Mouse (Mus musculus) adrenal gland, postnatal 10 days (tissue): ENCODE measurements around the gene Usf2. TPM values are rescaled to one million over a fixed set of nuclear protein-coding genes. Genes with fewer than 3 reads are reported as not detected.
"Not testable (repeated sequence)": the region's sequence is repeated elsewhere in the genome, so short reads cannot be mapped to it uniquely, and the experiment has no call there.

Experiments
- DNase-seq: peaks from one replicate; pipeline ENCODE4 v3.0.0; 2021; ENCODE audit warnings: mixed read lengths
- total RNA-seq, 2 experiments: library from RNA; stranded (reverse); gene quantifications; 2 replicates each; pipeline ENCODE4 v1.2.3; 2021

Usf2 gene
- total RNA-seq, 2 experiments from 2014 or later = 105 to 108 TPM

DNA sequence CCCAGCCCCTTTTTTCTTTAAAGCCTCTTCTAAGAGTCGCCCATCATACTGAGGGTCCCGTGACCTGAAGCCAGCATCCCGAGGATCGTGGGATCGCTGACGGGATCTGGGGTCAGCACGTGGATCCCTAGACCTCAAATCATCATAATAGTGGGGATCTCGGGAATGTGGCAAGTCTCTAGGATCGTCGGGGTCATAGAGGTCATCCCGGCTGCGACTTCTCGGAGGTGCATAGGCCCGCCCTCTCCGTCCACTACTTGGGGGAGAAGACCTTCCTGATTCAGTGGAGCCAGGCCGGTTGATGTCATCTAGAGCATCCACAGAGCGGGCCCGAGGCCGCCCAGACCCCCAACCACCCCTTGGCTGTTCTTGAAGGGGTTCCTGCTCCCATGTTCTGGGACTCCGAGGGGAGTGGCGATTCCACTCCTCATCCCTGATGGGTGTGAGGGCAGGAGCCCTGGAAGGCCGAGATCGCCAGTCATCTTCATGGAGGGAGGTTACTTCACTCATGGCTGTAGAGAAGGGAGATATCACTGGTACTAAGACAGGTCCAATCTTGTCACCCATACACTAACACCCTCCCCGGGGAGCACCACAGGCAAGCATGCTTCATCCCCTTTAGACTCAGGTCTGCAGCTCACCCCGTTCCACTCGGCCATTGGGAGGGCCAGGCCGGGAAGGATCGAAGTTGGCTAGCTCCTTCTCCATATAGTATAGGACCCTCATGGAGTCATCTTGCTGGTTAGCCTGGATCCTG, 1.7 kb upstream of the Usf2 start:
- no peak for DNase-seq

DNA sequence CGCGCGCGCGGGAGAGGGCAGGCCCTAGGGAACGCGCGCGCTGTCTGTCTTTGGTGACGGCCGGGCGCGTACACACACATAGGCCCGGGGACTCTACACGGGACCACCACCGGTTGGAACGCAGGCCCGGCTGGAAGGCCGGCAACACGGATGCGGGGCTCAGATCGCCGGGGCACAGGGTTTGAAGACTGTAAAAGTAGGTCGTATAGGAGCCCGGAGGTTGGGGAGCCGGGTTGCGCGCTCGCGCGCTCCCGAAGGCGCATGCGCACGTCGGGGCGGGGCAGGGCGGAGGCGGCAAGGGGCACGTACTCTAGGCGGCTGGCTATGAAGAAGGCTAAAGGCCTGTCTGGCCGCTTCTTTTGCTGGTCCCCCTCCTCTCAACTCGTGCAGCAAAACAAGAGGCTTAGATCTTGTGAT, 772 bp upstream of the Usf2 start:
- peak; percentile 96 for DNase-seq

DNA sequence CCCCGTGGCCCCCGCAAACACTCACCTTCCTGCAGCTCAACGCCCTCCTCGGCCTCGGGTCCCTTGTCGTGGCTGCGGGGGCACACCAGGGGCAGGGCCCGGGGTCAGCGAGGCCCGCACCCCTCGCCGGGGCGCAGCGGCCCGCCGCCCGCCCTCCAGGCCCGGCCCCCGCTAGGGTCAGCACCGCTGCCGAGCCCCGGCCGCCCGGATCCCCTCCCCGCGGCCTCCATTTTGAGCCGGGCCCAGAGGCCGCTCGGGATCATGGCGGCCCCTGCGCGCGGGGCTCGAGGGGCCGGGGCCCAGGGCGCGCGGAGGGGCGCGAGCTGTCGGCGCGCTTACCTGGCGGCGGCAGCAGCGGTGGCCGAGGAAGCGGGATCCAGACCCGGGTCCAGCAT, 249 bp downstream of the Usf2 start:
- peak; percentile 60 for DNase-seq

DNA sequence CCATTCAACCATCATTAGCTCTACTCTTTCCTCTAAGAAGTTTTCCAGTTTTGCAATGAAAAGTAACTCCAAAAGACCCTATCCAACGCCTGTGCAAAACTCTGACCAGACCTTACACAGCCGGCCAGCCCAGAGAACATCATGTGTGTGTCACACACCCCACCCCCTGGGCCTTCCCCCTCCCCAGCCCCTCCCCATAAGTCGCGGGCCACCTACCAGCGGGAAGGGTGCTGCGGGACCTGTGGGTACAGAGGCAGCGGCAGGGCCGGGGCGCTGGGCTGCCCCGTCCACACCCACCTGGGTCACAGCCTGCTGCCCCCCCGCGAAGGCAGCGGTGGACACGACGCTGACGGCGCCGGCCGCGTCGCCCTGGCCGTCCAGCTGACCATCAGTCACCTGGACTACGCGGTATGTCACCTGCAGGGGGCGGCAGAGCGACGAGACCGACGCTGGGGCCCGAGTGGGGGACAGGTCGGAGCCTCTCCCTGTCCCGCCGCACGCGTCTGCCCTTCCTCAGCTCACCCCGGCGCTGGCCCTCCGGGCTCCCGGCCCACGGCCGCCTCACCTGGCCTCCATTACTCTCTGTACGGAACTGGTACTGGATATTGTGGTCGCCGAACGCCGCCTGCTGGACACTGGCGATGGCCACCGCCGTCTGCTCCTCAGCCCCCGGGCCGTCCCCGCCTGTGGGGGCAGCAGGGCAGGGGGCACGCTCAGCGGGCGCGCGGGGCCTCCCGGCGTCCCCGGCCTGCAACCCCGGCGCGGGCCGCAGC, 833 bp downstream of the Usf2 start:
- peak; percentile 95 for DNase-seq

DNA sequence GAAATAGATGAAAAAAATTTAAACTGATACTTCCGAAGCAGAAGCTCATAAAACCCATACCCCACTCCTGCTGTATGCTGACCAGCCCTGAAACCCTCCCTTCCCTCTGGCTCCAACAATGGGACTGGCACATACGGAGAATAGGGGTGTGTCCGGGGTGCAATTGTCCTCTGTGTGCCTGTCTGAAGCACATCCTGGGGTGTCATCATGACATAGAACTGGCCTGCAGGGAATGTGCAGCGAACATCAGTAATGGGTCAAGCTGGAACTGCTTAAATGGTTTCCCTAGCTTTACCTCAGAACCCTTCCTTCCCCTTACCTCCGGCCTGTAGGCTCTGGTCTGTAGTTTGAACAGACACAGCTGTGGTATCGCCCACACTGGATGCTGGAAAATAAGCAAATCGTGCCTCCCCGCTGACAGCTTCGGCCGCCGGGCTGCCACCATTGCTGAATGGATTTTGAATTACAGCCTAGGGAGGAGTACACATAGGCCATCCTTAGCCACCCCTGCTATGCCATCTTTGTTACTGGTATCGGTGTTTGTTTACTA, 1.6 kb downstream of the Usf2 start:
- no peak for DNase-seq

DNA sequence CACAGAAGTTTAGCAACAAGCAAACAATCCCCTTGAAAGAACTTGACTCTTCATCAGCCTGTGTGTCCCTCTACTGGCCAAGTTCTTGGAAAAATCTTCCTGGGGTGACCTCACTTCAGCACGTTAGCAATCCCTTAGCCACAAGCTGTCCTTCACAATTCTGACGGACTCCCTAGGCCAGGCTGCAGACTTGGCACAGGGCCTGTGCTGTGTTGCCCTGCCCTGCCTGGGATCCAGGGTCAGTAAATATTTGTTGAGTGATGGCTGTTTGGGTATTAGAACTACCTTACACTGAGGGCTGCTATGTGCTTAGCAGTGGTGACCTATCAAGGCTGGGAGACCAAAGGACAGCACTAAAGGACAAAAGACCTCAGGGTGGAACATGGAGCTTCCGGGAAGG, 2.6 kb downstream of the Usf2 start:
- DNase-seq = peak; percentile 82

DNA sequence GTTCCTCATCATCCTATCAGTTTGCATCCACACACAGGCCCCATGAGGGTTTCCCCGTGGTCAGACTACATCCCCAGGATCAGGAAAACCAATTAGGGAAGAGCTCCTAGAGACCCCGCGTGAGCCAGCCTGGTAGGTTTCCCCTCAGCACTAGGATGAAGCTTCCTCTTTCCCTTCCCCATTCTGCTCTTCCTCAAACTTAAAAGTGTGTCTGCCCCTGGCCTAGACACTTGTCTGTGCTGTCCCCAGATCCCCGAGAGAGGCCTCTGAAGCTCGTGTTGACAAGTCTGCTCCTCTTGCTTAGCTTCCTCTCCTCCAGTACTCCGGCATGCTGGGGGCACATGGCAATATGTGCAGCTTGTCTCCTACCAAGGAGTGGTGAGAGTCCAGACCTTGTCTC, 3.1 kb downstream of the Usf2 start:
- no peak for DNase-seq

DNA sequence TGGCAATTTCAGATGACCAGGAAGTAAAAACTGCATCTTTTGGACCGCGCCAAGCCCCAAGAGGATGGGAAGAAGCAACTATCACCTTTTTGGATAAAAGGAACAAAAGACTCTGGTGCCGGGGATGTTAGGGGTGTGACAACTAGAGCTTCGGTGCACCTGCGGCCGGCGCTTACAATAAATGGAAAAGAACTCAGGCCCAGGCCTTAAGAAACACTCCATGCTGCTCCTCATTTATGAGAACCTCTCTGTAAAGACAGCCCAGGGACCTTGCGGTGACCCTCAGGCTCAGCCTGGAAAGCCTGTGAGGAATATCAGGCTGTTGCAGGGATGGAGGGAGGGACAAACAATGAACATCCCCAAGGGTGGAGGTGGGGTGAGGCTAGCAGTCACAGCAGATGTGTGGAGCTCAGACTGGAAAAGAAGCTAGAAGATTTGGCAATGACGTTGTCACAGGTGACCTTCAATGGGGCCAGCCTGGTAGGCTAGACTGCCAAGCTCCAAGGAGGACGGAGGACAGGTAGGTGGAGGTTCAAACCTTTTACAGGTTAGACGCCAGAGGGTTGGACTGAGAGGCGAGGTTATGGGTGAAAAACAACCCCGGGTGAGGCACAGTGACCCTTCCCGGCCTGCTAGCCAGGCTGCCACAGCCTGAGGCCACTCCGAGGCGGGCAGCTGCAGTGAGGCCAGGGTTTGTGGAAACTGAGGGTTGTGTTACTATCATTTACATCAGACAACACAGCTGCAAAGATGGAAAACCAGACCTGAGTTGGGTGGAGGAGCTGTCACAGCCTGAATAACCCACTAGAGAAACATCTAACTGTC, 4.0 kb downstream of the Usf2 start:
- DNase-seq = peak; percentile 9

DNA sequence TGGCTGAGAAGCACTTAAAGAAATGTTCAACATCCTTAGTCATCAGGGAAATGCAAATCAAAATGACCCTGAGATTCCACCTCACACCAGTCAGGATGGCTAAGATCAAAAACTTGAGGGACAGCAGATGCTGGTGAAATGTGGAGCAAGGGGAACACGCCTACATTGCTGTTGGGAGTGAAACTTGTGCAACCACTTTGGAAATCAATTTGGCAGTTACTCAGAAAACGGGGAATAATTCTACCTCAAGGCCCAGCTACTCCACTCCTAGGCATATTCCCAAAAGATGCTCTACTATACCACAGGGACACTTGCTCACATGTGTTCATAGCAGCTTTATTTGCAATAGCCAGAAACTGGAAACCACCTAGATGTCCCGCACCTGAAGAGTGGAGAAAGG, 6.7 kb downstream of the Usf2 start:
- peak; percentile 41 for DNase-seq

DNA sequence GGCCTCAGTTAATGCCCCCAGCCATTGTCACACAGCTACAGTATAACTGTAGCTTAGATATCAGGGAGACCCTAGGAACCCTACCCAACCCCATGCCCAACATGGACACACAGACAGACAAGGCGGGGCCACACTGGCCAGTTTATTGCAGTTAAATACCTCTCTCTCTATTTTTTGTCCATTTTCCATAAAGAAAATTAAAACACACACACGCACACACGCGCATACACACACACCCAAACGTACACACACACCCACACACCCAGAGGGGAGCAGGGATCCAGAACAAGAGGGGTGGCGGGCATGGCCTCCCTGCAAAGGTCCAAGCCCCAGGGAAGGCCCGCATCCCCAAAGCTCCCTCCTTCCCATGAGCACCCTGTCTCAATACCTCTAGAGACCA, 10.7 kb downstream of the Usf2 start:
- DNase-seq = no peak

DNA sequence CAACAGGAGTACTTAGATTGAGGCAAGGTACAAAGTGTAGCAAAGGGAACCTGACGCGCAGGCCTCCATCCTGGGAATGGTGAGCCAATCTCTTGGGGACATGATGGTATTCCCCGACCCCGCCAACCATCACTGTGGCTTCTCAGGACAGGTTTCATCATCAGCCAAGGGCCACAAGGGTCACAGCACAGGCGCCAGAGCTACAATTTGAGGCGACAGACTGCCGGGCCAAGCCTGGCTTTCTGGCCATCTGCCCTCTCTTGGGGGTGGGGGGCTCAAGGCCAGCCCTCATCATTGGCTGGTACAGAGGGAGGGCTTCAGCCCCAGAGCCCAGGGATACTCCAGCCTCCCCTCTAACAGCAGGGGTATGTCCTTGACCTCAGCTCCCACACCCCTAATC, 11.1 kb downstream of the Usf2 start:
- DNase-seq = not testable (repeated sequence)

DNA sequence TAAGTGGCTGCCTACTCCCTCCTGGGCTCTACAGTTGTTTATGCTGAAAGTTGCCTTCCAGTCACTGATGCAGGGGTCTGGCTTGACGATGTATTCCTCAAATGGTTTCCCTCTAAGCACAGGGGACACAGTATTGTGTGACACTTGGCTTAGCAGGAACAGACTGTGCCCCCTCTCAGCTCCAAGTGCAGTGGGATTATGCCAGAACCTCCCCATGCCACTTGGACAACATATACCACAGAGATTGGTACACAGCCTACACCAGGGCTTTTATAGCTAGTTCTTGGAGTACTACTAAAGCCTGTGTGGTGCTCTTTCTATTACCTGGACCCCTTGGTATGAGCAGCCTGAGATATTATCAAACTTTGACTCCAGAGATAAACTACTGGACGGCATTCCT, 11.9 kb downstream of the Usf2 start:
- not testable (repeated sequence) for DNase-seq

DNA sequence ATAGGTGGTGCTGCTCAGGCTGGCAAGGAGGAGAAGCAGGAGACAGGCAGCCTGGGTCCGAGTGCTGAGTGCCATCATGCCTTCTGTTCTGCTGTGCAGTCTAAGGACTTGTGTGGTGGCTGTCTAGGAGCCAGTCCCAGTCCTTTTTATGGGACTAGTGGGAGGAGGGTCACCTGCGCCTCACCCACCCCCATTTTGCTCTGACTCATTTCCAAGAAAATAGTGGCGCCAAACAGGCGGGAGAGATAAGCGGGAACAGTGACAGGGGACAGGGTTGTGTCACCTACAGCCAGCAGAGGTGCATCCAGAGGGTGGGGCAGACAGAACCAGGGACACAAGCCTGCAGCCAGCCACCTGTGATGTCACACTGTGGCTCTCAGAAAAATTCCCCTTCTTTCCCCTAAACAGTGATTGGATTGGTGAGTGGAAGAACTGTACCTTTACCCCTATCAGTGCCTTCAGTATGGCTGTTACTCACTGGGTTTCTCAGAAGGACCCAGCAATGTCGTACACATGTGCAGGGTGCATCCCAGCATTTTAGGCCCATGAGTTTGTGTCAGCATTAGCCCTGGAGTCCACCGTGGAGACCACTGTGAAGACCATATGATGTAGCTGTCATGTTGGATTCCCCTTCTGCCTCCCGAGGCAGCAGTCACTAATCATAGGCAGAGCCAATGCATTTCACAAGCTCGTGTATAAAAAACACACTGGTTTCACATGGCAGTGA, 12.5 kb downstream of the Usf2 start, which contains the start of gene Hamp:
TSS of gene Hamp (minus strand) at position 124 of the 727 bp plus-strand sequence.
- DNase-seq = no peak

DNA sequence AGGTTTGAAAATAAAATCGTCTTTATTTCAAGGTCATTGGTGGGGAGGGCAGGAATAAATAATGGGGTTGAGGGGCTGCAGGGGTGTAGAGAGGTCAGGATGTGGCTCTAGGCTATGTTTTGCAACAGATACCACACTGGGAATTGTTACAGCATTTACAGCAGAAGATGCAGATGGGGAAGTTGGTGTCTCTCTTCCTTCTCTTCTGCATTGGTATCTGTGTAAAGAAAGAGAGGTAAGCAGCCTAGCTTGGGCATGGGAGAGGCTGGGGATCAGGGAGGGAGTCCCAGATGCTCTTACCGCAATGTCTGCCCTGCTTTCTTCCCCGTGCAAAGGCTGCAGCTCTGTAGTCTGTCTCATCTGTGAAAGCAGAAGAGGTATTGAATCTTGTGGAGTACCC, 14.2 kb downstream of the Usf2 start:
- DNase-seq = not testable (repeated sequence)

DNA sequence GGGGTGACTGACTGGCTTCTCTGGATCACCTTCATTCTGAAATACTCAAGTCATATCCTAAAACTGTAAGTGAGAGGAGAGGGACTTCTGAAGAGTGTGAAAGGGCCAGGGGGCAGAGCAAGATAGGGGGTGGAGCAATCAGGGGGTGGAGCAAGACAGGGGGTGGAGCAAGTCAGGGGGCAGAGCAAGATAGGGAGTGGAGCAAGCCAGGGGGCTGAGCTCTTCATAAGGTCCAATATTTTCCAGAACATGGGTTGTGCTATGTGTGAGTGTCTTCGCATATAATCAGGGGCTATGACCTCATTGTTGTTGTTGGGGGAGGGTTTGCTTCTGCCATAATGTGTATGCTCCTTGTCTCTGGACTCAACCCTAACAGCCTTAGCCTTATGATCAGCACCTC, 16.5 kb downstream of the Usf2 start:
- DNase-seq = not testable (repeated sequence)

DNA sequence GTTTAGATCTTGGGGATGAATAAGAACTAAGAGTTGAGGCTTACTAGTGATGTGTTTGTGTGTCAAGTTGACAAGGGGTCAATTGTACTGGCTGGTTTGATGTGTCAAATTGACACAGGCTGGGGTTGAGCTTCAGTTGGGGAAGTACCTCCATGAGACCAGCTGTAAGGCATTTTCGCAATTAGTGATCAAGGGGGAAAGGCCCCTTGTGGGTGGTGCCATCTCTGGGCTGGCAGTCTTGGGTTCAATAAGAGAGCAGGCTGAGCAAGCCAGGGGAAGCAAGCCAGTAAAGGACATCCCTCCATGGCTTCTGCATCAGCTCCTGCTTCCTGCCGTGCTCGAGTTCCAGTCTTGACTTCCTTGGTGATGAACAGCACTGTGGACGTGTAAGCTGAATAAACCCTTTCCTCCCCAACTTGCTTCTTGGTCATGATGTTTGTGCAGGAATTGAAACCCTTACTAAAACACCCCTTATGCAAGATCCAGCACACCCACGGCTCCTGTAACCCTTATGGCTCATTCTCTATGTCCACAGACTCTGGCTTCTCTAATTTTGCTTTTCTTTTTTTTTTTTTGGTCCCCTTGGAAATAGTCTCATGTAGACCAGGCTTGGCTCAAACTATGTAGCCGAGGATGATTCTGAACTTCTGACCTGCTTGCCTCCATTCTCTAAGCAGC, 21.0 kb downstream of the Usf2 start:
- DNase-seq = not testable (repeated sequence)

DNA sequence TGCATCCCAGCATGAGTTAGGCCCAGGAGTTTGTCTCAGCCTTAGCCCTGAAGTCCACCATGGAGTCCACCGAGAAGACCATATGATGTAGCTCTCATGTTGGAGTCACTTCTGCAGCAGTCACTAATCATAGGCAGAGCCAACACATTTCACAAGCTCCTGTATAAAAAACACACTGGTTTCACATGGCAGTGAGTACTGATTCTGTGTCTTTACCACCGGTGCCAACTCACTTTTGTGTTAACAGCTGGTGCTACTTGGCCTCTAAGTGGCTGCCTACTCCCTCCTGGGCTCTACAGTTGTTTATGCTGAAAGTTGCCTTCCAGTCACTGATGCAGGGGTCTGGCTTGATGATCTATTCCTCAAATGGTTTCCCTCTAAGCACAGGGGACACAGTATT, 32.0 kb downstream of the Usf2 start, which contains the start of gene Hamp2:
TSS of gene Hamp2 (minus strand) at position 101 of the 400 bp plus-strand sequence.
- DNase-seq = not testable (repeated sequence)

DNA sequence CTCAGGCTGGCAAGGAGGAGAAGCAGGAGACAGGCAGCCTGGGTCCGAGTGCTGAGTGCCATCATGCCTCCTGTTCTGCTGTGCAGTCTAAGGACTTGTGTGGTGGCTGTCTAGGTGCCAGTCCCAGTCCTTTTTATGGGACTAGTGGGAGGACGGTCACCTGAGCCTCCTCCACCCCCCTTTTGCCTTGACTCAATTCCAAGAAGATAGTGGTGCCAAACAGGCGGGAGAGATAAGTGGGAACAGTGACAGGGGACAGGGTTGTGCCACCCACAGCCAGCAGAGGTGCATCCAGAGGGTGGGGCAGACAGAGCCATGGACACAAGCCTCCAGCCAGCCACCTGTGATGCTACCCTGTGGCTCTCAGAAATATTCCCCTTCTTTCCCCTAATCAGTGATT, 32.5 kb downstream of the Usf2 start:
- no peak for DNase-seq

DNA sequence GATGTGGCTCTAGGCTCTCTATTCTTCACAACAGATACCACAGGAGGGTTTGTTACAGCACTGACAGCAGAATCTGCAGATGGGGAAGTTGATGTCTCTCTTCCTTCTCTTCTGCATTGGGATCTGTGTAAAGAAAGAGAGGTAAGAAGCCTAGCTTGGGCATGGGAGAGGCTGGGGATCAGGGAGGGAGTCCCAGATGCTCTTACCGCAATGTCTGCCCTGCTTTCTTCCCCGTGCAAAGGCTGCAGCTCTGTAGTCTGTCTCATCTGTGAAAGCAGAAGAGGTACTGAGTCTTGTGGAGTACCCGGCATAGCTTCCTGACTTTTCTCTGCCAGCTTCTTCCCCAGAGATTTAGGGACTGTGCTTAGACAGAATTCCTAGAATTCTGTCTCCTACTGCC, 34.1 kb downstream of the Usf2 start:
- not testable (repeated sequence) for DNase-seq

DNA sequence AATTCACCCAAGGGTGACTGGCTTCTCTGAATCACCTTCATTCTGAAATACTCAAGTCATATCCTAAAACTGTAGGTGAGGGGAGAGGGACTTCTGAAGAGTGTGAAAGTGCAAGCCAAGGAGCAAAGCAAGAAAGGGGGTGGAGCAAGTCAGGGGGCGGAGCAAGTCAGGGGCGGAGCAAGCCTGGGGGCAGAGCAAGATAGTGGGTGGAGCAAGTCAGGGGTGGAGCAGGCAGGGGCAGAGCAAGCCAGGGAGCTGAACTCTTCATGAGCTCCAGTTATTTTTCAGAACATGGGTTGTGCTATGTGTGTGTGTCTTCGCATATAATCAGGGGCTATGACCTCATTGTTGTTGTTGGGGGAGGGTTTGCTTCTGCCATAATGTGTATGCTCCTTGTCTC, 36.4 kb downstream of the Usf2 start:
- DNase-seq = no peak

DNA sequence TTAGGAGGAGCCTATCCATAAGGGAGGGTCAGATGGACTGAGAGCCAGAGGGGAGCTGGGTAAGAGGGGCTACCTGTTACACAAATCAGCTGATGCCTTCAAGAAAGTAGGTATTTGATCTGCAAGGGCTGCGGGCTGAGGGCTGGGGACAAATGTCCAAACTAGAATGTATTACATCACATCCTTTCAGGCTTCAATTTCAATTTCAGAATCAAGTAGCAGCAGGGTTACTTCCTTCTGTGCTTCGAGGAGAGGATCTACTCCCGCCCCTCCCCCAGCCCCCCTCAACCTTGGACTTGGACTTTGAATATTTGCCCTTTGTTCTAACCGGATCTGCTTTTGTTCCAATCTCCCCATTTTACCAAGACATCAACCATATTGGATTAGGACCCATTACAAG, 39.4 kb downstream of the Usf2 start:
- DNase-seq = no peak
